Mouse (Mus musculus) lung, embryonic 14.5 days (tissue): ENCODE results near the gene Cideb. TPM values are rescaled to one million over a fixed set of nuclear protein-coding genes. Genes with fewer than 3 reads are reported as not detected.

Experiments used
- ATAC-seq: fragments of 200-750 bp; cut with Nextera tagmentation; 2 replicates; pipeline ENCODE4 v1.8.0; 2017; ENCODE audit warnings: mild to moderate bottlenecking, moderate TSS enrichment, moderate library complexity; ENCODE audit not compliant: insufficient read depth
- DNase-seq: peaks from one replicate; pipeline ENCODE4 v3.0.0-alpha.2; 2015
- H3K27ac ChIP-seq: fragments of 300-500 bp; sonication (generic); 2 replicates; pipeline ENCODE4 v1.5.1; 2014; ENCODE audit warnings: low read depth, mild to moderate bottlenecking, moderate library complexity
- H3K27me3 ChIP-seq: fragments of 300-500 bp; sonication (generic); 2 replicates; pipeline ENCODE4 v1.6.1; 2014; ENCODE audit warnings: low read length, control low read depth; ENCODE audit not compliant: insufficient read depth
- H3K36me3 ChIP-seq: fragments of 300-500 bp; sonication (generic); 2 replicates; pipeline ENCODE4 v1.6.1; 2014; ENCODE audit warnings: control low read depth; ENCODE audit not compliant: insufficient read depth
- H3K4me1 ChIP-seq: fragments of 300-500 bp; sonication (generic); 2 replicates; pipeline ENCODE4 v1.6.1; 2014; ENCODE audit warnings: antibody characterized with exemption, control low read depth; ENCODE audit not compliant: insufficient read depth
- H3K4me2 ChIP-seq: fragments of 300-500 bp; sonication (generic); 2 replicates; pipeline ENCODE4 v1.6.1; 2014; ENCODE audit warnings: mild to moderate bottlenecking
- H3K4me3 ChIP-seq: fragments of 300-500 bp; sonication (generic); 2 replicates; pipeline ENCODE4 v1.5.1; 2014; ENCODE audit warnings: low read depth, low read length
- H3K9ac ChIP-seq: fragments of 300-500 bp; sonication (generic); 2 replicates; pipeline ENCODE4 v1.6.1; 2014
- H3K9me3 ChIP-seq: fragments of 300-500 bp; sonication (generic); 2 replicates; pipeline ENCODE4 v1.6.1; 2016; ENCODE audit warnings: low read depth, low read length, control low read depth
- CTCF ChIP-seq: IDR thresholded peaks from 2 replicates; pipeline ENCODE4 v1.5.1; 2016; ENCODE audit warnings: antibody characterized with exemption, low read depth
- WGBS: fragments of 180-500 bp; shearing (Covaris S2); extraction: QIAGEN DNeasy Blood & Tissue Kit; methylation state at CpG from one replicate; pipeline ENCODE4 v1.1.7; 2014; 5-methylcytosine and 5-hydroxymethylcytosine counted together
- polyA plus RNA-seq: library from polyadenylated mRNA; unstranded; fragments of >200 nt; fragmentation: Nextera tagmentation; extraction: Ambion mirVana; gene quantifications from 2 replicates; pipeline ENCODE4 v1.2.1, GENCODE M21; 2014

The Cideb gene
- polyA plus RNA-seq, 1 experiment from 2014 or later = 0.36 TPM

GRCm38 (mm10) chr14:55757566-55757965, 692 bp downstream of the Cideb start:
- no peak overlapping the region for H3K4me3 ChIP-seq
- peaks cover 40% of the 10 kb centered on the region for H3K36me3 ChIP-seq
- ATAC-seq (no peak), DNase-seq (no peak)
- no peak overlapping the region for H3K4me2 ChIP-seq
- WGBS = 60% methylated on average over 6 of the region's 6 CpGs
- H3K4me1 ChIP-seq = no peaks in the 10 kb centered on the region
- H3K9me3 ChIP-seq = no peaks in the 10 kb centered on the region
- peaks cover 11% of the 10 kb centered on the region for H3K27me3 ChIP-seq
- no peak overlapping the region for H3K9ac ChIP-seq
- H3K27ac ChIP-seq = no peak overlapping the region
- no peak for TF ChIP-seq CTCF

GRCm38 (mm10) chr14:55747051-55747847, 11.0 kb downstream of the Cideb start:
- DNase-seq (no peak), ATAC-seq (no peak)
- peaks cover 55% of the 10 kb centered on the region for H3K36me3 ChIP-seq
- H3K27ac ChIP-seq = no peak overlapping the region
- peaks cover 7% of the 10 kb centered on the region; the same call in 1 of the 2 replicates for H3K4me1 ChIP-seq
- 85% methylated on average over 10 of the region's 10 CpGs for WGBS
- H3K4me2 ChIP-seq = peak overlapping the region; percentile 98
- TF ChIP-seq CTCF = no peak
- peak overlapping the region; percentile 93 for H3K4me3 ChIP-seq
- H3K9me3 ChIP-seq = no peaks in the 10 kb centered on the region
- H3K27me3 ChIP-seq = no peaks in the 10 kb centered on the region
- H3K9ac ChIP-seq = no peak overlapping the region

- H3K9me3 ChIP-seq = no peaks in the 10 kb centered on the region
- H3K4me1 ChIP-seq = peaks cover 7% of the 10 kb centered on the region; the same call in 1 of the 2 replicates
- H3K27me3 ChIP-seq = no peaks in the 10 kb centered on the region
- peaks cover 52% of the 10 kb centered on the region for H3K36me3 ChIP-seq
- H3K9ac ChIP-seq = peak overlapping the region; percentile 82
- H3K4me3 ChIP-seq = peak overlapping the region; percentile 93
- no peak for TF ChIP-seq CTCF
- ATAC-seq = no peak; the same call in 1 of the 2 replicates
- H3K4me2 ChIP-seq = peak overlapping the region; percentile 98
- WGBS = 0% methylated on average over 31 of the region's 31 CpGs
- peak overlapping the region; percentile 24; the same call in 1 of the 2 replicates for H3K27ac ChIP-seq
- DNase-seq = no peak
Measured at GRCm38 (mm10) chr14:55745861-55746237, 12.4 kb downstream of the Cideb start.

GRCm38 (mm10) chr14:55745180-55745860, 12.9 kb downstream of the Cideb start, which contains the start of the genes Dhrs1 and Nop9:
Gene Dhrs1 (minus strand): TSS chr14:55745690.
Gene Nop9 (plus strand): TSS chr14:55745693.
- Histone ChIP-seq H3K4me3 (peak within 1 kb of the TSS; percentile 93), H3K27me3 (no peaks in the 10 kb centered on the region), H3K4me2 (peak within 1 kb of the TSS; percentile 98), H3K9ac (peak within 1 kb of the TSS; percentile 82), H3K36me3 (peaks cover 52% of the 10 kb centered on the region), H3K4me1 (peaks cover 7% of the 10 kb centered on the region; the same call in 1 of the 2 replicates), H3K9me3 (no peaks in the 10 kb centered on the region), H3K27ac (peak within 1 kb of the TSS; percentile 50; the same call in 1 of the 2 replicates)
- no peak for TF ChIP-seq CTCF
- ATAC-seq (peak; percentile 84), DNase-seq (peak; percentile 93)
- 2% methylated on average over 47 of the region's 48 CpGs for WGBS

- Histone ChIP-seq H3K4me1 (peaks cover 7% of the 10 kb centered on the region; the same call in 1 of the 2 replicates), H3K36me3 (peaks cover 51% of the 10 kb centered on the region), H3K27ac (no peak overlapping the region), H3K27me3 (no peaks in the 10 kb centered on the region), H3K9ac (no peak overlapping the region), H3K4me2 (peak overlapping the region; percentile 35), H3K9me3 (no peaks in the 10 kb centered on the region), H3K4me3 (0 out of 2 replicates have a peak overlapping the region, but pooled peaks have one; percentile 8)
- TF ChIP-seq CTCF = peak; percentile 98
- WGBS = 17% methylated on average over 10 of the region's 10 CpGs
- ATAC-seq = peak; percentile 71
- DNase-seq = peak; percentile 96
Measured at GRCm38 (mm10) chr14:55743711-55744110, 14.5 kb downstream of the Cideb start.

- no peak for TF ChIP-seq CTCF
Measured at GRCm38 (mm10) chr14:55737086-55737687, 21.1 kb downstream of the Cideb start.

GRCm38 (mm10) chr14:55735758-55736157, 22.5 kb downstream of the Cideb start:
- ATAC-seq (no peak), DNase-seq (no peak)
- WGBS = 77% methylated on average over 4 of the region's 4 CpGs
- Histone ChIP-seq H3K27ac (no peak overlapping the region), H3K9me3 (no peaks in the 10 kb centered on the region), H3K4me3 (no peak overlapping the region), H3K4me2 (no peak overlapping the region), H3K9ac (no peak overlapping the region), H3K27me3 (no peaks in the 10 kb centered on the region), H3K36me3 (peaks cover 18% of the 10 kb centered on the region), H3K4me1 (no peaks in the 10 kb centered on the region)
- TF ChIP-seq CTCF = no peak

More at GRCm38 (mm10) chr14:55737086-55737687, 21.1 kb downstream of the Cideb start:
- H3K9me3 ChIP-seq = no peaks in the 10 kb centered on the region
- DNase-seq (no peak), ATAC-seq (no peak)
- H3K27me3 ChIP-seq = no peaks in the 10 kb centered on the region
- 83% methylated on average over 9 of the region's 9 CpGs for WGBS
- no peak overlapping the region for H3K4me2 ChIP-seq
- no peaks in the 10 kb centered on the region for H3K4me1 ChIP-seq
- H3K4me3 ChIP-seq = no peak overlapping the region
- no peak overlapping the region for H3K9ac ChIP-seq
- peaks cover 29% of the 10 kb centered on the region for H3K36me3 ChIP-seq
- no peak overlapping the region for H3K27ac ChIP-seq
